Comparison of ENCODE assay signal across 25 mouse cellular contexts in the genomic region with DNA sequence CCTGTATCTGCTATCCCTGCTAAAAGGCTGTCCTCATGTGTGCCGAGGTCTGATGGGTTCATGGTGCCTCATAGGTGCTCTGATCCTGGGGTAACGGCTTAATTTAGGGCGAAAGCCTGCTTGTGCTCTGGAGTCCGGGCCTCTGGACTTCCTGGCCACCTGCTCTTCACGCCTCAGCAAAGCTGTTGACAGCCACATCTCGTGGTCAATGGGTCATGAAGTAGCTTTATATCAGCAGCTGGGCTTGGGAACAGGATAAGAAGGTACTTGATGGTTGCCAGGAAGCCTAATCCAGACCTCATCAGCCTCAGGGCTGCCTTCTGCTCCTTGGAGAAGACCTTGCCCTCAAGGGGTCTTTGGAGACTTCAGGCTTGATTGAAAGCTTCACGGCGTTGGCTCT. TPM values are rescaled to one million over a fixed set of nuclear protein-coding genes. Genes with fewer than 3 reads are reported as not detected.
"Had no signal": no experiment of that assay in that cellular context is flagged by ENCODE, and none has a peak within 500 bp of the region (broad histone marks: within the 10 kb centered on the region; RNA-seq: fewer than 3 reads in every experiment).

No protein-coding gene starts in this region.

- ATAC-seq: intestine, embryonic 16.5 days; liver, embryonic 12.5 days had no signal

- H3K36me3 ChIP-seq: limb, embryonic 12.5 days; limb, embryonic 15.5 days; liver, embryonic 12.5 days; liver, embryonic 15.5 days; neural tube, embryonic 12.5 days; neural tube, embryonic 15.5 days had no signal

- H3K9ac ChIP-seq: limb, embryonic 12.5 days; limb, embryonic 15.5 days; liver, embryonic 12.5 days; liver, embryonic 15.5 days; neural tube, embryonic 12.5 days; neural tube, embryonic 15.5 days had no signal

- H3K9me3 ChIP-seq: limb, embryonic 12.5 days; limb, embryonic 15.5 days; liver, embryonic 12.5 days; liver, embryonic 15.5 days; neural tube, embryonic 12.5 days; neural tube, embryonic 15.5 days had no signal

- DNase-seq: kidney, adult 8-10 months; kidney, postnatal 14 days; left cerebral cortex, postnatal 4 days; lung, adult 2 months; lung, postnatal 14 days; lung, postnatal 4 days; midbrain, embryonic 14.5 days; right cerebral cortex, adult 18-20 months; right cerebral cortex, postnatal 14 days; right cerebral cortex, postnatal 4 days; thymus, adult 2 months; thymus, postnatal 14 days; thymus, postnatal 4 days had no signal

- H3K4me2 ChIP-seq: limb, embryonic 12.5 days; limb, embryonic 15.5 days; liver, embryonic 12.5 days; liver, embryonic 15.5 days; midbrain, embryonic 11.5 days; neural tube, embryonic 12.5 days; neural tube, embryonic 15.5 days had no signal

- H3K27me3 ChIP-seq: limb, embryonic 12.5 days; limb, embryonic 15.5 days; liver, embryonic 12.5 days; liver, embryonic 15.5 days; neural tube, embryonic 12.5 days; neural tube, embryonic 15.5 days had no signal

- H3K4me3 ChIP-seq: limb, embryonic 12.5 days; limb, embryonic 15.5 days; liver, embryonic 12.5 days; liver, embryonic 15.5 days; neural tube, embryonic 12.5 days; neural tube, embryonic 15.5 days had no signal

- H3K4me1 ChIP-seq: limb, embryonic 15.5 days; neural tube, embryonic 12.5 days had no signal

- H3K27ac ChIP-seq: limb, embryonic 12.5 days; limb, embryonic 15.5 days; liver, embryonic 12.5 days; liver, embryonic 15.5 days; neural tube, embryonic 12.5 days; neural tube, embryonic 15.5 days; stomach, postnatal 0 days had no signal

RNA-seq across cellular contexts. Expression of gene Ffar1, which starts 2.0 kb away (rescaled TPM):
- polyA plus RNA-seq: limb, embryonic 12.5 days; limb, embryonic 15.5 days; liver, embryonic 12.5 days; liver, embryonic 15.5 days; lung, embryonic 16.5 days; midbrain, embryonic 11.5 days; midbrain, embryonic 14.5 days; midbrain, postnatal 0 days; neural tube, embryonic 12.5 days; neural tube, embryonic 15.5 days; stomach, embryonic 14.5 days had no signal

RNA-seq across cellular contexts. Expression of gene Ffar3, which starts 7.4 kb away (rescaled TPM):
- polyA plus RNA-seq: limb, embryonic 12.5 days; limb, embryonic 15.5 days; liver, embryonic 12.5 days; liver, embryonic 15.5 days; lung, adult 2 months; lung, embryonic 16.5 days; midbrain, embryonic 11.5 days; midbrain, embryonic 14.5 days; midbrain, postnatal 0 days; neural tube, embryonic 12.5 days; neural tube, embryonic 15.5 days; stomach, embryonic 14.5 days had no signal

RNA-seq across cellular contexts. Expression of gene Cd22, which starts 16.8 kb away (rescaled TPM):
- polyA plus RNA-seq: midbrain, embryonic 11.5 days; midbrain, embryonic 14.5 days; neural tube, embryonic 12.5 days had no signal

RNA-seq across cellular contexts. Expression of gene Ffar2, which starts 39.8 kb away (rescaled TPM):
- polyA plus RNA-seq: limb, embryonic 12.5 days; limb, embryonic 15.5 days; midbrain, embryonic 11.5 days; midbrain, embryonic 14.5 days had no signal
